Mouse (Mus musculus): ENCODE data around the gene Trpv1.

The Trpv1 gene

DNA sequence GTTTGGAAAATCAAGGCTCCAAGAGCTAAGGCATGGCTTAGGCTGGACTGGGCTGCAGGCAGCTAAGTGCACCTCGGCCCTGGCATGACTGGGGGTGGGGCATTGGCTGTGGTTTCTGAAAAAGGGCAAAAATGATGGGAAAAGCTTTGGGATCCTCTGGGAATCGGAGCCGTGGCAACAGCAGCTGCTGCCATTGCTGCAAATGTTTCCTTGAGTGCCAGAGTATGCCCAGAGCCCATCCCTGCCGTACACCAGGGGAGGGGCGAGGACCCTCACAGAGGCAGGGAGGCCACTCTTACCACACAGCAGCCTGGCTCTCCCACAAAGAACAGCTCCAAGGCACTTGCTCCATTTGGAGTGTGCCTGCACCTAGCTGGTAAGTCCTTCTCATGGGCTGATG is at the start of gene Trpv1:
Gene Trpv1, plus strand, starts transcription at position 301 of the 400 bp plus-strand sequence.
- no peak for DNase-seq

DNA sequence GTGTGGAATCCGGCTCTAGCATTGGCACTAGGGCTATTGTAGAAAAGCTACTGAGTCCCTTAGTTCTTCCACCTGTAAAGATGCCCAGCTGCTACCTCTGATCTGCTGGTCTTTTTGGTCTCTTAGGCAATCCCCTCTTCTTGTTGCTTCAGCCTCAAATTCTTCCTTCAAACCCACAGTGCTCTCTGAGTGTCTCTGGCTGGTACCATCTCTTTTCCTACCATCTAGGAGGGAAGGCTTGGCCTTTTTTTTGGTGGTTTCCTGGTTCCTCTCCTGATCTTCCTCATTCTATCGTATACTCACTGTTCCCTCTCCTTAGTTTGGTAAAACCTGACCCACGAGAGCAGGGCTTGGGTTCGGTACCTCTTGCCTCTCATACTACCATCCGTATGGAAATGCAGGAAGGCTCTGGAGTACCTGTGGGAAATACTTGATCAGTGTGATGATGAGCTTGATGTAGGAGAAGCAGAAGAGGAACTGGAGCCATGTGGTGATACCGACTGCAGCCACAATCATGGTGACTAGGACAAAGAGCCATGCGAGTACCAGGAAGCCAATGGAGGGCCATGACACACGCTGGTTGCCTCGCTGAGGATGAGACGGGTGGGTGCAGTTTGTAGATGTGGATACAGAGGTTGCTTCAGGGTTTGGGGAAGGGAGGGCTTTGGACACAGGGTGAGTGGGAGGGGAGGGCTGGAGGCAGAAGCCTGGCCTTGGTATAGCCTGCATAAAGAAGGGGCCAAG is 48.0 kb upstream of the Trpv1 start:
- DNase-seq: no peak

DNA sequence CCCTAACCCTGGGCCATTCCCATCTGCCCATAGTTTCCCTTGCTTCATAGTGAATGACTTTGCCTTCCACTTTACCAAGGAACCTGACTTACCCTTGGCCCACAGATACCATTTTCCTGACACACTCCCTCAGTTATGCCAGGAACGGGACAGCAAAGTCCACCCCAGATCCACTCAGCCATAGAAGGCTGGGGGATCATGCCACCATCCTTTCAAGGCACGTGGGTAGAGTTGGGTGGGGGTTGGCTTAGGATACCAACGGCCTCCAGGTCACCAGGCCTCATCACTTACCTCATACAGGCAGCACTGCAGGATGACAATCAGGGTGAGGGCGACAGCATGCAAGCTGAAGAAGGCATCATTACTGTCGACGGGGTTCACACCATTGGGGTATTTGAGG is 46.9 kb upstream of the Trpv1 start:
- DNase-seq: peak; percentile 41 to 79

DNA sequence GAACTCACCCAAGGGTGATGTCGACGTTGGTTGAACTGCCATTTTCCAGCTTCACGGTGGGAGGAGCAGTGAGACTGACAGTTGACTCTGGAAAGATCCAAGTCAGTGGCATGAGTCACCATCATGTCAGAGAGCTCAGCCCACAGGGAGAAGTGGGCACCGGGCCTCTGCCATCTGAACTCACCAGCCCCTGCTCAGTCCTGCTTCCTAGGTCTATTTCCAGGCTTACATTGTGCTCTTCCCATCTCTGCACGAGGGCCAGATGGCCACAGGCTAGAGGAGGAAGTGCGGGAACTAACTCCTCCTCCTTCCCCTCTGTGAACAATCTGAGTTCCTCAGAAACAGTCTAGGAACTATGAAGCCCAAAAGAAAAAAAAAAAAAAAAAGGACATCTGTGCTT is 41.0 kb upstream of the Trpv1 start:
- no peak for DNase-seq

DNA sequence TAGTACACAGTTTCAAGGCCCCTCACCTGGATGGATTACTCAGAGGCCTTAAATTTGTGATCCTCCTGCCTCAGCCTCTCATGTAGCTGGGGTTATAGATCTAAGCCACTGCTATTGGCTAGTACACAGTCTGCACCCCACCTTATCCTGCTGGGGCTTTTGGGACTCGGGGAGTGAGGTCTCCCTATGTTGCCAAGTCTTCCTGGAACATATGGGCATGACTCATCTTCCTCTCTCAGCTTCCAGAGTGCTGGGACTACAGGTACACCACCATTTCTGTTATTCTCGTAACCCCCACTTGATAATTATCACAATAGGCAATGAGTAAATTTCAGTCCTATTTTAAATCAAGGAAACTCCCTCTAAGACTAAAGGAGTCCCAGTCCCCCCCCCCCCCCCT is 39.6 kb upstream of the Trpv1 start:
- no peak for DNase-seq

DNA sequence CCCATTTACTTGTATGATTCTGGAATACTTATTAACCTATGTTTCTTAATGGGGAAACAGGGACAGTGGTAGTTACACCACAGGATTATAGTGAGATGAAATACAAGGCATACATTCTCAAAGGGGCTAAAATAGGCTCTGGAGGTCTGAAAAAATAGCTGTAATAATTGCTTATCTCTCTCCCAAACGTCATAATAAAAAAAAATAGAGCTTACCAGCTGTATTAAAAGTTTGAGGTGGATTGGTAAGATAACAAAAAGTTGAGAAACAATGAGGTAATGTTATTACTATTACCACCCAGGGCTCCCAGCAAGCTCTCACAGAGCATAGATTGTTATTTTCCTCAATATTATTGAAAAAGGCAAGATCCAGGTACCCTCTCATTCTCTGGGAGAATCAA is 35.9 kb upstream of the Trpv1 start:
- DNase-seq: no peak

DNA sequence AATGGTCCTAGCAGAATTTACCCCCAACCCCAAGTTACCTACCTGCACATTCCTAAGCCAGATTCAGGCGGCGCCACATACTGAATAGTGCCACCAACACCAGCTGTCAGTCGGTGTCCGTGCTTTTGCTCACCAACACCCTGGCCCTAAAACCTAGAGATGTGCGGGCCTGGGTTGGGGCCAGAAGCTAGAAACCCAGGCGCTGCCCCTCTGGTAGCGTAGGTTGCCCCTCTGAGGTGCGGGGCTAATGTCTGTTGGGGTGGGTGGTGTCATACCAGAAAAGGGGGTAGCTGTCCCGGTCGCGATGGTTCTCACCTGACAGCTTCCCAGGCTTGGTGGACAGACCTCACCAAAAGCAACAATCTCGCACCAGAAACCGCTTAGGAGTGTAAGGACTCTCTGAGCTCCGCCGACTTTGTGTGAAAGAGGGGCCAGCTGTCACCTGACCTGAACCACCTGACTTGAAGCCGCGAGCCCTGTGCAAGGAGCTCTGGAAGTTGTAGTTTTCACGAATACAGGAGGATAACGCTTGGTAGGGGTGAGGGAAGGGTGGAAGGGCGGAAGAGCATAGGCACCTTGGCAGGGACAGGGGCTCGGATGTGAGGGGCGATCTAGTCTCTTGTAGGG is 35.4 kb upstream of the Trpv1 start, which contains the start of gene Ctns:
Gene Ctns, minus strand, starts transcription at position 440 of the 627 bp plus-strand sequence.
- peak; percentile 88 to 94 for DNase-seq

DNA sequence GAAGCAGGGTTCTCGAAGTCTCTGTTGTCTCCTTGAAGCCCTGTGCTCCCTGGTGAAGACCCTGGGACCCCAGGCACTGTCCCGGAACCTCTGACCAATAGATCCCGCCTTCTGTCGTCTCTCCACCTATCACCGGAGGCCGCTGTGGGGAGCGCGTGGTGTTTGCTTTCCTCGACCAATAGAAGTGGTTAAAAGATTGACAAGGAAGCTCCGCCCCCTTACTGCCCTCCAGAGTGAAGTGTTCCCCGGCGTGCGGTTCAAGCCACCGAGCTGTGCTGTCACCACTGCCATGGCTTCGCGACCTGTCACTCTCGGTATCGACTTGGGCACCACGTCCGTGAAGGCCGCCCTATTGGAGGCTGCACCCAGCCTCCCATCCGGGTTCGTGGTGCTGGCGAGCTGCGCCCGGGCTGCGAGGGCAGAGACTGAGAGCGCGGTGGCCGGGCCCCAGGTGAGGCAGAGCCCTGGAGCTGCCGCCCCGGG is 34.8 kb upstream of the Trpv1 start, which contains the start of gene Shpk:
Gene Shpk, plus strand, starts transcription at position 231 of the 483 bp plus-strand sequence.
- DNase-seq: peak; percentile 97 to 98

DNA sequence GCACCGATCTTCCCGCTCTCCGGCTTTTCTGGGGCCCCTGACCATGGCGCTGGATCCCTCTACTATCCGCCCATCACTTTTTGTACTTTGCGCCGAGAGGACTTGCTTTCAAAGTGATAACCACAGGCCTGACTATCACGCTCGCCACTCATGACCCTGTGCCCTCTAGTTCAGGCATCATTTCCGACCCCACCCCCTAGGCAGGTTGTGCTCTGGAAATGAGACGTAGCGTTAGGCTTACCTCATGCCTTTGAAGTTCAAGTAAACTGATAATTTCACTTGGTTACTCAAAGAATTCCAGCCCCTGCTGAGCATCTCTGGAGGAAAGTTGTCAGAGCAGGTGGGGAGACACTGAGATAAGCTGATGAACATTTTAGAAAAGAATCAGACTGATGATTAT is 34.2 kb upstream of the Trpv1 start:
- peak; percentile 40 to 64 for DNase-seq

DNA sequence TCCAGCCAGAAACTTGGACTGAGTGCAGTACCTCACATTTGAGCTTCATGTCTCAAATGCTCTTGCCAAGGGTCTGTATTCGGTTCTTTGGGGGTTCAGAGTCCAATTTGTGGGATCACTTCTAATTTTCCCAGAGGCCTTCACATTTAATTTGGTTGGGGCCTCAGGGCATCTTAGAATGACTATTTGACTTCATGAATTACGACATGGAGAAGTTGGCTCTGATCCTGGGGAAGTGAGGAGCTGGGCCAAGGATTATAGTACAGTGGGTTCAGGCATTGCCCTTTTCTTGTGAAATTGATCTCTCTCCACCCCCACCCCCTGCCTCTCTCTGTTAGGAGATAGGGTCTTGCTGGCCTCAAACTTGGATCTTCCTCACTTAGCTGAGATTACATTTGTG is 33.1 kb upstream of the Trpv1 start:
- peak in 1 of 2 experiments; percentile 24 for DNase-seq

DNA sequence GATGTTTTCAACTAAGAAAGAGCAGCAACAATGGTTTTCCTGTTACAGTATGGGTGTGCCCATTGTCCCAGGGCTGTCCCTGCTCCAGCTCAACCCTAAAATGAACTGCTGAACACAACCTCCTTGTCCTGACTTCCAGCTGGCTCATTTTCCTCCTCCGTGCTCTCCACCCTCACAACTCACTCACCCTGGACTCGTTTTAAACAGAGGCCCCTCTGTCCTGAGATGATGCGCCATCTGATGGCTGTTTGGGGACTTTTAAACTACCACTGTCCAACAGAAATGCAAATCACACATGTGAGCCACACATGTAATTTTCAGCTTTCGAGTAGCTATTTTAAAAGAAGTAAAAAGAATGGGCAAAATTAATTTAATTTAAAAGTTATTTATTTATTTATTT is 32.5 kb upstream of the Trpv1 start:
- DNase-seq: no peak

DNA sequence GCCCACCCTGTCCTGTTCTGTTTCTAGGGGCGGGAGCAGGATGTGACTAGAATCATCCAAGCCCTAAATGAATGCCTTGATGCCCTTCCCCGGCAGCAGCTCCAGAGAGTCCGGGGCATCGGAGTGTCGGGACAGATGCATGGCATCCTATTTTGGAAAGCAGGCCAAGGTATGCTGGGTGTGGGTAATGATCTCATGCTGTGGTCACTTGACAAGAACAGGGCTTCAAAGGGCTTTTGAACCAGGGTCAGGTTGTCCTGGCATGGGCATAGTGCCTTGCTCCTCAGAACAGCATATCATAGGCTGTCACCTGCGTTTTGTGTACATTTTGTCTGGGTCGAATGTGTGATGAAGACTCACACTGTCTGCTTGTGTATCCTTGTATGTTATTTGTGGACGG is 30.2 kb upstream of the Trpv1 start:
- DNase-seq: no peak

DNA sequence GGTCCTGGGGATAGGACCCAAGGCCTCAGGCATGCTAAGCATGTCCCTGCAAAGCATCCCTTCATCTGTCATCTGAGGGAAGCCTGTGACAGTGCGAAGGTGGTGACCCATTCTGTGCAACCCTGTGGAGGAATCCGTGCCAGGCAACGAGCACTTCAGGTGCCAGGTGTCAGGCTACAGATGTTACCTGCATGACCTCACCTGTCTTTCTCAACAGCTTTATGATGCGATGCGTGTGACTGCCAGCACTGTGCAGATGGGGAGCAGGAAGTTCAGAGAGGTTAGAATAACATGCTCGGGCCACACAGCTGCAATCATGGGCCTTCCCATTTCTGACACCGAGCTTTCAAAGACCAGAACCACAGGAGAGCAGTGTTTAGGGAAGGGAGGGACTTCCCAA is 28.9 kb upstream of the Trpv1 start:
- no peak for DNase-seq

DNA sequence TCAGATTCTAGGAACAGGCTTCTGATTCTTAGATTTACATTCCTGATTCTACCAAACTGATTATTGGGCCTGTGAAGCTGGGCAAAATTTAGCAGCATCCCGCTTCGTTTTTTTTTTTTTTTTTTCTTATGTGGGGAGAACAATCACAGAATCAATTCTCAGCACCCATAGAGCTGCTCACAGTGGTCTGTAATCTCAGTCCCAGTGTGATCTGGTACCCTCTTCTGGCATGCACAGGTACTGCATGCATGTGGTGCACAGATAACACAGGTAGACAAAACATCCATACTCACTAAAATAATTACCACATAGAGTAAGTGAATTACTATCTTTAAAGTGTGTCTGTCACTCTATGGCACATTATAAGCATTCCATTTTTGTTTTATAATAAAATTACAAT is 26.5 kb upstream of the Trpv1 start:
- DNase-seq: peak in 1 of 2 experiments; percentile 18

DNA sequence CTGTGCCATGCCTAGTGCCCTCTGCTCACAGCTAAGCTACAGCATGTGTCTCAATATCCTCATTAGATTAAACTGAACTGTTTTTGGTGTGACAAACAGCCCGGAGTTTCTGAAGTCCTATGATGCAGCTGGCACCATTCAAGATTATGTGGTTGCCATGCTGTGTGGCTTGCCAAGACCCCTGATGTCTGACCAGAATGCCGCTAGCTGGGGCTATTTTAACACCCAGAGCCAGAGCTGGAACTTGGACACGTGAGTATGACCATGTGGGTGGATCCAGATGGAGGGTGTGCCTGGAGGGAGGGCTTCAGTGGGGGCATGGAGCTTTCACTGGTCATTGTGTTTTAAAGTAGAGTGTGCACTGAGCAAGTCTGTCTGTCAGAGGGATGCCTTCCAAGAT is 20.1 kb upstream of the Trpv1 start:
- DNase-seq: no peak

DNA sequence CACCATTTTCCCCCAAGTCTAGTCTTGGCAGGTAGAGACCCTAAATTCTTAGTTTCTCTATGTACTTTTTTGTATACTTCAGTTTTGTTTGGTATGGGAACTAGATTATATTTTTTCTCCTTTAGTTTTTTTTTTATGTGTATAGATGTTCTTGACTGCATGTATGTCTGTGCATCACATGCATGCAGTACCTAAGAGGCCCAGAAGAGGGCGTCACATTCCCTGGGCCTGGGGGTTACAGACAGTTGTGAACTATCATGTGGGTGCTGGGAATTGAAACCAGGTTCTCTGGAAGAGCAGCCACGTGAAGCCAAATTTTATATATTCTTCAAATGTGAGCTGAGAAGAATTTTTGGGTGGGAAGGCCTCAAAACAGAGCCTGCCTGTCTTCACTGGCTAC is 14.4 kb upstream of the Trpv1 start:
- no peak for DNase-seq

DNA sequence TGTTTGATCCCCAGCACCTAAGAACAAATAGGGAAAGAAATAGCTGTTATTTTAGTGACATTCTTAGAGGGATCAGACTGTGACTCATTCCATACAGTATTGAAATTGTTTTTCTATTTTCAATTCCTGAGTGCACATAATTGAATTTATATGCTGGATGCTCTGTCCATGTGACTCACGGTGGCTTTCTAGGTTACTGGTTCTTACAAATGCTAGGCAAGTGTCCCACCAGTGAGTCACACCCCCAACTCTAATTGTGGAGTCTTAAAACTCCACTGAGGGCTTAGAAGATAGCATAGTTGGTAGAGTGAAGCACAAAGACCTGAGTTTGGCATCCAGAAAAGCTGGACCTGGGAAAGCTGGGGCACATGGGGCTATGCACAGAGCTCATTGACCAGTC is 13.4 kb upstream of the Trpv1 start:
- DNase-seq: no peak

DNA sequence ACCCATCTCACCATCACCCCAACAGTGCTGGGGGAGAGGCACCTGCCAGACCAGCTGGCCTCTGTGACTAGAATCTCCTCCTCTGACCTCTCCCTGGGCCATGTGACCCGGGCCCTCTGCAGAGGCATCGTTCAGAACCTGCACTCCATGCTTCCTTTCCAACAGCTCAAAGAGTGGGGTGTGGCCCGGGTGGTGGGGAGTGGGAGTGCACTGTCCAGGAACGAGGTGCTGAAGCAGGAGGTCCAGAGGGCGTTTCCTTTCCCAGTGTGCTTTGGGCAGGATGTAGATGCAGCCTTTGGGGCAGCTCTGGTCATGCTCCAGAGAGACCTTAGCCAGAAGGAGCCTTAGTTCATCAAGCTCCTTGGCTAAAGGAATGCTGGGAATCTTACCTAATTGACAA is 11.2 kb upstream of the Trpv1 start:
- DNase-seq: no peak

DNA sequence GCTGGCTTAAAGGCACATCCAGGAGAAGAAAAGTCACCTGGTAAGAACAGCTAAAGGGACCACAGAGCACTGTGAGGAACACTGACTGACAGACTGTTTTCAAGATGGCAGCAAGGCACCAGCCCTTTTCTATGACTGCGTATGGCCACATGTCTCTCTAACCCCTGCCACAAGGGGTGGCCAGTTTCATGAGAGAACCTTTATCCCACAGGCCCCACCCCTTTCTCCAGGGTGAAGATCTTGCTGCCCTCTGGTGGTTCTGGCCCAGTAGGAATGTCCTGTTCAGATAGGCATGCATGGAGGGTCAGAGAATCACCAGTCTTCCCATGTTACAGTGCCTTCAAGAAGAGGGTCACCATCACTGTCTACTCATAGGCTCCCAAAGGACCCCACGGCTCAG is 10.1 kb upstream of the Trpv1 start:
- peak; percentile 65 to 66 for DNase-seq

DNA sequence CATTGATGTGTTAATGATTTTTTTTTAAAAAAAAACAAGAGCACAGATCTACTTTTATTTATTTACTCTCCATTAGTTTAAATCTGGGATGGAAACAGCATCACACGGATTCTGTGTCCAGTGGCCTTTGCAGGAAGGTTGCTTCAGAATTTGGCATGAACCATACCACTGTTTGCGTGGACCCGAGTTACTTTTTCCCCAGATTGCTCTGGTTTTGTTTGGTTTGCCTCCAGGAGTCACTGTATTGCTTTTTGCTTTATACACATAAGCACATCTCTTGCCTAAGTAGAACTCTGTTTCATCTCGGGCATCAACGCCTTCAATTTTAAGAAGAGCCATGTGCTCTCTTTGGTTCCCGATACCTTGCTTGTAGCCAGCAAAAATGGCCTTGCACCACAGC is 8.2 kb upstream of the Trpv1 start:
- no peak for DNase-seq

DNA sequence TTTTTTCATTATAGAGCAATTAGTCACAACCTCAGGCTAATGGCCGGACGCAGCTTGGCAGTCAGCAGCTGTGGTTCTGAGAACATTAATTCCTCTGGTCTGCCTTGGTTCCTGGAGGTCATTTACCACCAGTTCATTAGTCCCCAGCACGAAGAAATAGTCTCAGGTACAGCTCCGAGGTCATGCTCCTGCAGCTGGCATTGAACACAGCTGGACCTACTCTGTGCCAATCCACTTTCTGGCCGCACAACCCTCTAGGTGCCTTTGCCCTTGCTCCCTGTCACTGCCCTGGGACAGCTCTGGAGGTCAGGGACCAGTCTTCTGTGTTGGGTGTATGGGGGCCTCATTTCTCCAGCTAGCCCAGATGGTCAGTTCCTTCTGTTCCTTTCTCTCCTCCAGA is 5.2 kb upstream of the Trpv1 start:
- DNase-seq: peak in 1 of 2 experiments; percentile 42

DNA sequence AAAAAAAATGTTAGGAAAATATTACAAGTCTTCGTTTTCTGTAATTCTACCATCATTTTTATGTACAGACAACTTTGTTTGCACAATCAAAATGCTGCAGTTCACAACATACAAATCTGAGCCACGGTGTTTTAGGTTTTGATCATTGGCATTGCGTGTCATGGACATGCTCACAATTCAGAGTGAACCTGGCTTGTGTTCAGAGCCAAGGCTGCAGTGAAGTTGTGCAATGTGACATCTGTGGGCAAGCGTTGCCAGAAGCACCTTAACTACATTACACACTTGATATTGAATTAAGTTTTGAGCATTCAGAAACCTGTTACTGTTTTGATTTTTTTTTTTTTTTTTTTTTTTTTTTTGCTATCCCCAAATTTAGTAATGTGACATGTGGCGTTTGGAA is 4.0 kb upstream of the Trpv1 start:
- no peak for DNase-seq

DNA sequence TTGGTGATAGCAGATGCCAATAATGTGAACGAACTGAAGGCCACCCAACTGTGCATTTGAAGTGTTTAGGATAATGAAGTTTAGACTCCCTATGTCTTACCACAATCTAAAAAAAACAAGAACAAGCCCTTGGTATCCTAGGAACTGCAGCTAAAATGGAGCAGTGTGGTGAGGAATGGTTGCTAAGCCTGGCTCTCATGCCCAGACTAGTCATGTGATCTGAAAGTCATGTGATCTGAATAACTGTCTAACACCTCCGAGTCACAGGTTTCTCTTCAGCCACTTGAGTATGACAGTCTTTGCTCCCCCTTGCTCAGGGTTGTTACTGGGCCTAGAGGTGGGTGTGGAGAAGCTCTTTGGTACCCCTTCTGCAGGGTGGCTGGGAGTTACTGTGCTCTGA is 1.6 kb upstream of the Trpv1 start:
- DNase-seq: no peak

DNA sequence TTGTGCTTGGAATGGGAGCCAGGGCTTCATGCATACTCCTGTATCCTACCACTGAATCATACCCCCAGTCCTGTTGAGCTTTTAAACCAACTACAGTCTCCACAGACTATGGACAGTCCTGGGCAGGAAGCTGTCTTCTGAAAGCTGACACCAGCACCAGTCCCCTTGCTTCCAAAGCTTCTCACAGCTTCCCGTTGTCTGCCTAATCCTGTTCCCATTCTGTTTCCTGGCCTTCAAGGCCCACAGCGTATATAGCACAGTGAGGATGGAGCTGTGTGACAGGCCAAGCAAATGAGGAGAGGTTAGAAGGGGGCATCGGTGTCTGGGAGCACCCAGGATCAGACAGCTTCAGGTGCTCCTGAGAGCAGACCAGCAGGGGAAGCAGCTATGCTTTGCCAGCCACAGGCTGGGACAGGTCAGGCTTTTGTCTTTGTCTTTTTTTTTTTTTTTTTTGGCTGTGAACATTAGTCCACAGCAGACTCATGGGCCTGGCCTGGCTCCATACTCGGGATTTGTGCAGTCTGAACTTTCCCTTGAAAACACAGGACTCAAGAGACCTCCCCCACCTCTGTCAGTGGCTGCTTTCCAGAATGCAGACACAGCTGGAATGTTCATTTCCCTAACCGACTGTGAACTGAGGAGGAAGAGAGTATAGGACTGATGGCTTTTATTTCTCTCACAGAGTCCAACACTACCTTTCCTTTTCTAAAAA is 2.1 kb downstream of the Trpv1 start:
- peak; percentile 75 to 82 for DNase-seq

All from kidney, postnatal 25 days (tissue).